Mouse (Mus musculus) ES-E14 (cell line): ENCODE data around the gene Hist2h2aa1.

ENCODE experiments used
- CHD2 ChIP-seq: IDR thresholded peaks from 2 replicates; pipeline ENCODE4 v1.6.1; 2014; ENCODE audit warnings: mild to moderate bottlenecking, low read depth, low read length, inconsistent platforms
- HCFC1 ChIP-seq: IDR thresholded peaks from 2 replicates; pipeline ENCODE4 v1.6.1; 2012; ENCODE audit warnings: low read length, inconsistent platforms, borderline replicate concordance; ENCODE audit not compliant: insufficient read depth
- MAFK ChIP-seq: IDR thresholded peaks from 2 replicates; pipeline ENCODE4 v1.6.1; 2014; ENCODE audit warnings: mild to moderate bottlenecking, low read depth, low read length, inconsistent platforms; ENCODE audit not compliant: insufficient read depth
- ZC3H11A ChIP-seq: IDR thresholded peaks from 2 replicates; pipeline ENCODE4 v1.6.1; 2012; ENCODE audit warnings: low read depth, mild to moderate bottlenecking, inconsistent platforms, low read length, borderline replicate concordance
- ZNF384 ChIP-seq: IDR thresholded peaks from 2 replicates; pipeline ENCODE4 v1.6.1; 2012; ENCODE audit warnings: low read depth, low read length, inconsistent platforms

GRCm38 (mm10) chr3:96277428-96277799 lies 32.1 kb downstream of the Hist2h2aa1 start:
- TF ChIP-seq MAFK, result no peak
- TF ChIP-seq HCFC1, result no peak
- TF ChIP-seq ZNF384, result no peak
- TF ChIP-seq CHD2, result no peak
- peak; percentile 26; the same call in 1 of the 2 replicates for TF ChIP-seq ZC3H11A
